Mouse (Mus musculus) embryonic facial prominence, embryonic 15.5 days (tissue): ENCODE measurements around the gene Prnp. TPM values are rescaled to one million over a fixed set of nuclear protein-coding genes. Genes with fewer than 3 reads are reported as not detected.
A peak's percentile ranks its signal among the peaks of the same experiment; 100 is the strongest.

Experiments used
- ATAC-seq: fragments of 200-750 bp; cut with Nextera tagmentation; 2 replicates; pipeline ENCODE4 v1.8.0; 2017; ENCODE audit warnings: low read depth, moderate TSS enrichment; ENCODE audit not compliant: insufficient number of reproducible peaks, low FRiP score, low TSS enrichment
- H3K27ac ChIP-seq: fragments of 300-500 bp; sonication (generic); replicated peaks from 2 replicates; pipeline ENCODE4 v1.5.1; 2015; ENCODE audit warnings: mild to moderate bottlenecking, inconsistent platforms
- H3K27me3 ChIP-seq: fragments of 300-500 bp; sonication (generic); 2 replicates; pipeline ENCODE4 v1.6.1; 2015; ENCODE audit warnings: inconsistent platforms
- H3K36me3 ChIP-seq: fragments of 300-500 bp; sonication (generic); 2 replicates; pipeline ENCODE4 v1.6.1; 2015; ENCODE audit warnings: mild to moderate bottlenecking, inconsistent platforms
- H3K4me1 ChIP-seq: fragments of 300-500 bp; sonication (generic); 2 replicates; pipeline ENCODE4 v1.6.1; 2015; ENCODE audit warnings: inconsistent platforms
- H3K4me2 ChIP-seq: fragments of 300-500 bp; sonication (generic); replicated peaks from 2 replicates; pipeline ENCODE4 v1.6.1; 2015; ENCODE audit warnings: mild to moderate bottlenecking, inconsistent platforms
- H3K4me3 ChIP-seq: fragments of 300-500 bp; sonication (generic); replicated peaks from 2 replicates; pipeline ENCODE4 v1.5.1; 2015; ENCODE audit warnings: mild to moderate bottlenecking, inconsistent platforms
- H3K9ac ChIP-seq: fragments of 300-500 bp; sonication (generic); 2 replicates; pipeline ENCODE4 v1.6.1; 2015; ENCODE audit warnings: inconsistent platforms
- H3K9me3 ChIP-seq: fragments of 300-500 bp; sonication (generic); replicated peaks from 2 replicates; pipeline ENCODE4 v1.6.1; 2016; ENCODE audit warnings: inconsistent platforms
- WGBS: fragments of 180-500 bp; shearing (Covaris S2); methylation state at CpG from one replicate; pipeline ENCODE4 v1.1.7; 2015; 5-methylcytosine and 5-hydroxymethylcytosine counted together
- polyA plus RNA-seq: library from polyadenylated mRNA; unstranded; fragments of >200 nt; fragmentation: Nextera tagmentation; extraction: Ambion mirVana; gene quantifications from 2 replicates; pipeline ENCODE4 v1.2.1, GENCODE M21; 2015

The Prnp gene
- polyA plus RNA-seq, 1 experiment from 2014 or later, result 85.8 TPM

GRCm38 (mm10) chr2:131950598-131951095, 40.9 kb downstream of the Prnp start, which contains the start of gene Prnd:
Gene Prnd, plus strand, starts transcription at chr2:131950861.
- Histone ChIP-seq H3K27me3 (peaks cover 29% of the 10 kb centered on the region), H3K9ac (no peak within 1 kb of the TSS), H3K9me3 (no peaks in the 10 kb centered on the region), H3K27ac (no peak within 1 kb of the TSS), H3K36me3 (no peaks in the 10 kb centered on the region), H3K4me2 (no peak within 1 kb of the TSS; the same call in 1 of the 2 replicates), H3K4me1 (peaks cover 27% of the 10 kb centered on the region), H3K4me3 (no peak within 1 kb of the TSS)
- 7% methylated on average over 11 of the region's 11 CpGs for WGBS
- peak; percentile 39; the same call in 1 of the 2 replicates for ATAC-seq

- Histone ChIP-seq H3K9ac (no peak overlapping the region), H3K9me3 (no peaks in the 10 kb centered on the region), H3K27ac (no peak overlapping the region), H3K4me3 (no peak overlapping the region), H3K27me3 (peaks cover 33% of the 10 kb centered on the region), H3K4me2 (no peak overlapping the region), H3K4me1 (peaks cover 27% of the 10 kb centered on the region), H3K36me3 (no peaks in the 10 kb centered on the region)
- no peak for ATAC-seq
- 52% methylated on average over 2 of the region's 2 CpGs for WGBS
Measured at GRCm38 (mm10) chr2:131952456-131952855, 42.7 kb downstream of the Prnp start.

GRCm38 (mm10) chr2:131952961-131953538, 43.3 kb downstream of the Prnp start:
- no peak overlapping the region for H3K27ac ChIP-seq
- 18% methylated on average over 29 of the region's 29 CpGs for WGBS
- no peaks in the 10 kb centered on the region for H3K9me3 ChIP-seq
- peaks cover 27% of the 10 kb centered on the region for H3K4me1 ChIP-seq
- H3K4me2 ChIP-seq, result peak overlapping the region; percentile 27
- H3K4me3 ChIP-seq, result peak overlapping the region; percentile 11; the same call in 1 of the 2 replicates
- peaks cover 33% of the 10 kb centered on the region for H3K27me3 ChIP-seq
- H3K9ac ChIP-seq, result no peak overlapping the region
- no peak for ATAC-seq
- H3K36me3 ChIP-seq, result no peaks in the 10 kb centered on the region

- Histone ChIP-seq H3K4me3 (no peak overlapping the region), H3K4me1 (peaks cover 27% of the 10 kb centered on the region), H3K9ac (no peak overlapping the region), H3K36me3 (no peaks in the 10 kb centered on the region), H3K4me2 (no peak overlapping the region), H3K27me3 (peaks cover 33% of the 10 kb centered on the region), H3K27ac (no peak overlapping the region), H3K9me3 (no peaks in the 10 kb centered on the region)
- no peak for ATAC-seq
- WGBS, result 86% methylated on average over 4 of the region's 4 CpGs
Measured at GRCm38 (mm10) chr2:131953711-131954110, 44.0 kb downstream of the Prnp start.

- 53% methylated on average over 9 of the region's 9 CpGs for WGBS
- Histone ChIP-seq H3K9ac (no peak overlapping the region), H3K36me3 (no peaks in the 10 kb centered on the region), H3K4me3 (peak overlapping the region; percentile 35), H3K9me3 (no peaks in the 10 kb centered on the region), H3K4me2 (peak overlapping the region; percentile 58), H3K4me1 (peaks cover 22% of the 10 kb centered on the region), H3K27me3 (peaks cover 33% of the 10 kb centered on the region), H3K27ac (no peak overlapping the region)
- ATAC-seq, result no peak
Measured at GRCm38 (mm10) chr2:131954835-131955234, 45.1 kb downstream of the Prnp start.

- H3K9ac ChIP-seq, result no peak overlapping the region
- no peak for ATAC-seq
- H3K36me3 ChIP-seq, result no peaks in the 10 kb centered on the region
- H3K4me1 ChIP-seq, result peaks cover 18% of the 10 kb centered on the region
- peaks cover 33% of the 10 kb centered on the region for H3K27me3 ChIP-seq
- WGBS, result 3% methylated on average over 17 of the region's 17 CpGs
- H3K9me3 ChIP-seq, result no peaks in the 10 kb centered on the region
- H3K27ac ChIP-seq, result no peak overlapping the region
- peak overlapping the region; percentile 58 for H3K4me2 ChIP-seq
- peak overlapping the region; percentile 35 for H3K4me3 ChIP-seq
Measured at GRCm38 (mm10) chr2:131955264-131955663, 45.5 kb downstream of the Prnp start.

- Histone ChIP-seq H3K9ac (no peak overlapping the region), H3K4me1 (peaks cover 12% of the 10 kb centered on the region), H3K27me3 (peaks cover 33% of the 10 kb centered on the region), H3K27ac (no peak overlapping the region), H3K36me3 (no peaks in the 10 kb centered on the region), H3K4me2 (no peak overlapping the region), H3K9me3 (no peaks in the 10 kb centered on the region), H3K4me3 (no peak overlapping the region)
- ATAC-seq, result no peak
- WGBS, result 78% methylated on average over 7 of the region's 7 CpGs
Measured at GRCm38 (mm10) chr2:131956336-131957256, 46.9 kb downstream of the Prnp start.

- no peak overlapping the region for H3K4me2 ChIP-seq
- no peak overlapping the region for H3K27ac ChIP-seq
- no peaks in the 10 kb centered on the region for H3K36me3 ChIP-seq
- peaks cover 24% of the 10 kb centered on the region for H3K27me3 ChIP-seq
- ATAC-seq, result no peak
- no peak overlapping the region for H3K9ac ChIP-seq
- H3K4me1 ChIP-seq, result peaks cover 12% of the 10 kb centered on the region
- H3K4me3 ChIP-seq, result no peak overlapping the region
- WGBS, result 50% methylated on average over 9 of the region's 9 CpGs
- H3K9me3 ChIP-seq, result no peaks in the 10 kb centered on the region
Measured at GRCm38 (mm10) chr2:131957731-131958222, 48.0 kb downstream of the Prnp start.

GRCm38 (mm10) chr2:131961671-131962070, 51.9 kb downstream of the Prnp start:
- Histone ChIP-seq H3K4me1 (no peaks in the 10 kb centered on the region), H3K27me3 (no peaks in the 10 kb centered on the region), H3K4me2 (no peak overlapping the region), H3K36me3 (no peaks in the 10 kb centered on the region), H3K9ac (no peak overlapping the region), H3K9me3 (no peaks in the 10 kb centered on the region), H3K4me3 (no peak overlapping the region), H3K27ac (no peak overlapping the region)
- no peak for ATAC-seq
- 66% methylated on average over 2 of the region's 2 CpGs for WGBS

- Histone ChIP-seq H3K9me3 (no peaks in the 10 kb centered on the region), H3K4me1 (no peaks in the 10 kb centered on the region), H3K27me3 (no peaks in the 10 kb centered on the region), H3K36me3 (no peaks in the 10 kb centered on the region), H3K4me2 (no peak overlapping the region), H3K4me3 (no peak overlapping the region), H3K9ac (no peak overlapping the region), H3K27ac (no peak overlapping the region)
- WGBS, result 81% methylated on average over 2 of the region's 2 CpGs
- no peak for ATAC-seq
Measured at GRCm38 (mm10) chr2:131970597-131970996, 60.9 kb downstream of the Prnp start.

GRCm38 (mm10) chr2:131971098-131971497, 61.4 kb downstream of the Prnp start:
- ATAC-seq, result no peak
- WGBS, result 76% methylated on average over 4 of the region's 4 CpGs

More at GRCm38 (mm10) chr2:131971098-131971497, 61.4 kb downstream of the Prnp start:
- Histone ChIP-seq H3K27ac (no peak overlapping the region), H3K4me1 (no peaks in the 10 kb centered on the region), H3K9me3 (no peaks in the 10 kb centered on the region), H3K4me2 (no peak overlapping the region), H3K9ac (no peak overlapping the region), H3K36me3 (no peaks in the 10 kb centered on the region), H3K27me3 (no peaks in the 10 kb centered on the region), H3K4me3 (no peak overlapping the region)
